Mouse (Mus musculus) testis, adult 2 months (tissue): ENCODE measurements around the gene Gpr45.

Experiments used
- CTCF ChIP-seq: fragments of 200-500 bp; IDR thresholded peaks from 2 replicates; pipeline ENCODE4 v1.5.1; 2012; ENCODE audit warnings: low read depth, mild to moderate bottlenecking, inconsistent platforms, low read length, moderate library complexity; ENCODE audit not compliant: control insufficient read depth, insufficient read depth, insufficient replicate concordance
- POLR2A ChIP-seq: fragments of 200-500 bp; IDR thresholded peaks from 2 replicates; pipeline ENCODE4 v1.6.1; 2012; ENCODE audit warnings: low read depth, mild to moderate bottlenecking, inconsistent platforms, low read length, moderate library complexity; ENCODE audit not compliant: control insufficient read depth

DNA sequence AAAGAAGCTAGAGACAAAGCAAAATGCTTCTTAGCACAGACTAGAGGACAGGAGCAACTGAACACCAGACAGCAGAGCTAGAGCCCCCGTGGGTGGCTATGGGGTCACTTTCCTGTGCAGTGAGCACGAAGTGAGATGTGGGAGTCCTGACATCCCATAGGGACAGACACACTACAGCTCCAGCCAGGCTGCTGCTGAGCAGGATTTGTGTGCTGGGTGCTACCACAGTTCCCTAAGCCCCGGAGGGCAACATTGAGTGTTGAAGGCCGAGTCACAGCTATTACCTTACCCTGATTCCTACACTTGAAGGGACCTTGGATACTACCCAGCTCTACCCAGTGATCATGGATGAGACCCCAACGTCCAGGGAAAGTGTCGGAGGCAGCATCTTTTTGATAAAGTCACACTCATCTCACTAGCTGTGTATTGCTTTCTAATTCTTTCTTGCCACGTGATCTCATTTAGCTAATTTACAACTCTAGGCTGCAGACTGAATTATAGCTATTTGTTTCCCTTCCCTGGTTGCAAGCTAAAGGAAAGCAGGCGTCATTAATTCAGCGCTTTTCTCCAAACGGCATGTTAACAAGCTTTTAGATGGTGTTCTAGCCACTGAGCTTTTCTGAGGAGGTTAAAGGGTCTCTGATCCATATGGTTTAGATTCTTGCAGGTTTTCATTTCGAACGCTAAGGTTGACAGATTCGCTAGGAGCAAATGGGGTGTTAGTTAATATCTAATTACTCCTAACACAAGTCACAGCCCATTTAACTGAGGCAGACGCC is 92.7 kb downstream of the Gpr45 start:
- no peak for TF ChIP-seq CTCF
- TF ChIP-seq POLR2A = no peak
